Mouse (Mus musculus) heart, adult 2 months (tissue): ENCODE measurements at regions not wholly inside any gene's neighbourhood (a gene's known extent, or its start where the extent isn't known, plus 50 kb on each side); places are given as distances from the start of the nearest gene placed in this dataset.

ENCODE experiments used
- DNase-seq, 2 experiments: peaks; one replicate each; pipeline ENCODE4 v3.0.0; 2021
- H3K27ac ChIP-seq: fragments of 200-600 bp; 2 replicates; pipeline ENCODE4 v1.8.1; 2022
- H3K27me3 ChIP-seq: fragments of 200-500 bp; 2 replicates; pipeline ENCODE4 v1.6.1; 2012; ENCODE audit warnings: mild to moderate bottlenecking, low read length, inconsistent platforms, mixed read lengths; ENCODE audit not compliant: control insufficient read depth, insufficient read depth
- H3K36me3 ChIP-seq: fragments of 200-500 bp; 2 replicates; pipeline ENCODE4 v1.6.1; 2012; ENCODE audit warnings: low read length, inconsistent platforms; ENCODE audit not compliant: control insufficient read depth, insufficient read depth
- H3K4me1 ChIP-seq: fragments of 200-500 bp; 2 replicates; pipeline ENCODE4 v1.6.1; 2011; ENCODE audit warnings: low read length; ENCODE audit not compliant: control insufficient read depth, insufficient read depth
- H3K4me3 ChIP-seq: fragments of 200-600 bp; 2 replicates; pipeline ENCODE4 v1.8.1; 2022
- H3K79me2 ChIP-seq: fragments of 200-500 bp; replicated peaks from 2 replicates; pipeline ENCODE4 v1.6.1; 2012; ENCODE audit warnings: mild to moderate bottlenecking, inconsistent platforms, low read length, moderate library complexity, mixed read lengths; ENCODE audit not compliant: control insufficient read depth, insufficient read depth
- H3K9ac ChIP-seq: fragments of 200-500 bp; 2 replicates; pipeline ENCODE4 v1.6.1; 2012; ENCODE audit warnings: low read depth, mild to moderate bottlenecking, control low read depth, inconsistent platforms, low read length, mixed read lengths
- CTCF ChIP-seq: fragments of 200-600 bp; IDR thresholded peaks from 2 replicates; pipeline ENCODE4 v1.8.1; 2022; ENCODE audit warnings: antibody characterized with exemption, mild to moderate bottlenecking, moderate library complexity
- EP300 ChIP-seq: fragments of 200-500 bp; IDR thresholded peaks from 2 replicates; pipeline ENCODE4 v1.6.1; 2011; ENCODE audit warnings: low read depth, low read length, control low read depth; ENCODE audit not compliant: insufficient read depth
- POLR2A ChIP-seq: fragments of 200-500 bp; IDR thresholded peaks from 2 replicates; pipeline ENCODE4 v1.6.1; 2011; ENCODE audit warnings: mild to moderate bottlenecking, low read depth, low read length, control low read depth; ENCODE audit not compliant: insufficient read depth
- WGBS: fragments of 180-500 bp; shearing (Covaris S2); methylation state at CpG from one replicate; pipeline ENCODE4 v1.1.7; 2018; 5-methylcytosine and 5-hydroxymethylcytosine counted together
- intact Hi-C: fragments of 180-260 bp; cut with DNase I; formaldehyde crosslinking; loops from one replicate; pipeline ENCODE4 v1.15.1; 2025

GRCm38 (mm10) chr9:61293223-61293985 lies 78.8 kb upstream of the Tle3 start:
- Histone ChIP-seq H3K9ac (no peak overlapping the region), H3K36me3 (no peaks in the 10 kb centered on the region), H3K27ac (no peak overlapping the region), H3K4me3 (no peak overlapping the region), H3K79me2 (no peaks in the 10 kb centered on the region), H3K27me3 (no peaks in the 10 kb centered on the region), H3K4me1 (peaks cover 3% of the 10 kb centered on the region)
- 75% methylated on average over 11 of the region's 11 CpGs for WGBS
- TF ChIP-seq POLR2A (no peak), CTCF (no peak), EP300 (no peak)
- DNase-seq, result no peak
- intact Hi-C loops, result no loop called here

- no peak overlapping the region for H3K9ac ChIP-seq
- 73% methylated on average over 5 of the region's 5 CpGs for WGBS
- no peaks in the 10 kb centered on the region for H3K79me2 ChIP-seq
- no peak overlapping the region for H3K4me3 ChIP-seq
- H3K27me3 ChIP-seq, result no peaks in the 10 kb centered on the region
- H3K36me3 ChIP-seq, result no peaks in the 10 kb centered on the region
- intact Hi-C loops, result no loop called here
- no peak overlapping the region for H3K27ac ChIP-seq
- 0 out of 2 replicates have a peak, but pooled peaks cover under 1% of the 10 kb centered on the region for H3K4me1 ChIP-seq
- no peak for DNase-seq
- TF ChIP-seq CTCF (no peak), POLR2A (no peak), EP300 (no peak)
Observed at GRCm38 (mm10) chr9:61295001-61295400, 77.2 kb upstream of the Tle3 start.

GRCm38 (mm10) chr9:61296311-61296947 lies 75.7 kb upstream of the Tle3 start:
- H3K4me3 ChIP-seq, result no peak overlapping the region
- no peak overlapping the region for H3K9ac ChIP-seq
- intact Hi-C loops, result no loop called here
- H3K4me1 ChIP-seq, result no peaks in the 10 kb centered on the region
- H3K27me3 ChIP-seq, result no peaks in the 10 kb centered on the region
- no peak for DNase-seq
- no peak for TF ChIP-seq CTCF
- no peak for TF ChIP-seq EP300
- no peak for TF ChIP-seq POLR2A
- H3K36me3 ChIP-seq, result no peaks in the 10 kb centered on the region
- no peak overlapping the region for H3K27ac ChIP-seq
- 90% methylated on average over 9 of the region's 9 CpGs for WGBS
- H3K79me2 ChIP-seq, result no peaks in the 10 kb centered on the region

GRCm38 (mm10) chr9:61297385-61297784 lies 74.8 kb upstream of the Tle3 start:
- DNase-seq, result no peak
- WGBS, result 50% methylated on average over 4 of the region's 4 CpGs
- Histone ChIP-seq H3K4me3 (no peak overlapping the region), H3K9ac (no peak overlapping the region), H3K36me3 (no peaks in the 10 kb centered on the region), H3K27me3 (no peaks in the 10 kb centered on the region), H3K79me2 (no peaks in the 10 kb centered on the region), H3K27ac (no peak overlapping the region), H3K4me1 (no peaks in the 10 kb centered on the region)
- intact Hi-C loops, result no loop called here
- TF ChIP-seq POLR2A, result no peak
- no peak for TF ChIP-seq EP300
- no peak for TF ChIP-seq CTCF

GRCm38 (mm10) chr9:61299873-61300560 lies 72.1 kb upstream of the Tle3 start:
- no peak overlapping the region for H3K9ac ChIP-seq
- no peaks in the 10 kb centered on the region for H3K27me3 ChIP-seq
- 59% methylated on average over 8 of the region's 8 CpGs for WGBS
- H3K4me3 ChIP-seq, result no peak overlapping the region
- DNase-seq, result no peak
- TF ChIP-seq EP300, result no peak
- TF ChIP-seq POLR2A, result no peak
- no peak for TF ChIP-seq CTCF
- no peaks in the 10 kb centered on the region for H3K79me2 ChIP-seq
- no peaks in the 10 kb centered on the region for H3K4me1 ChIP-seq
- no peak overlapping the region for H3K27ac ChIP-seq
- intact Hi-C loops, result no loop called here
- no peaks in the 10 kb centered on the region for H3K36me3 ChIP-seq

- intact Hi-C loops, result no loop called here
- Histone ChIP-seq H3K4me1 (no peaks in the 10 kb centered on the region), H3K9ac (no peak overlapping the region), H3K4me3 (no peak overlapping the region), H3K79me2 (no peaks in the 10 kb centered on the region), H3K36me3 (no peaks in the 10 kb centered on the region), H3K27me3 (no peaks in the 10 kb centered on the region), H3K27ac (no peak overlapping the region)
- DNase-seq, result no peak
- 92% methylated on average over 8 of the region's 8 CpGs for WGBS
- TF ChIP-seq POLR2A (no peak), EP300 (no peak), CTCF (no peak)
Observed at GRCm38 (mm10) chr9:61301070-61301469, 71.1 kb upstream of the Tle3 start.
